Mouse (Mus musculus) testis, adult 2 months (tissue): ENCODE results near the gene Lrwd1.

Experiments used
- CTCF ChIP-seq: fragments of 200-500 bp; IDR thresholded peaks from 2 replicates; pipeline ENCODE4 v1.5.1; 2012; ENCODE audit warnings: low read depth, mild to moderate bottlenecking, inconsistent platforms, low read length, moderate library complexity; ENCODE audit not compliant: control insufficient read depth, insufficient read depth, insufficient replicate concordance
- POLR2A ChIP-seq: fragments of 200-500 bp; IDR thresholded peaks from 2 replicates; pipeline ENCODE4 v1.6.1; 2012; ENCODE audit warnings: low read depth, mild to moderate bottlenecking, inconsistent platforms, low read length, moderate library complexity; ENCODE audit not compliant: control insufficient read depth

DNA sequence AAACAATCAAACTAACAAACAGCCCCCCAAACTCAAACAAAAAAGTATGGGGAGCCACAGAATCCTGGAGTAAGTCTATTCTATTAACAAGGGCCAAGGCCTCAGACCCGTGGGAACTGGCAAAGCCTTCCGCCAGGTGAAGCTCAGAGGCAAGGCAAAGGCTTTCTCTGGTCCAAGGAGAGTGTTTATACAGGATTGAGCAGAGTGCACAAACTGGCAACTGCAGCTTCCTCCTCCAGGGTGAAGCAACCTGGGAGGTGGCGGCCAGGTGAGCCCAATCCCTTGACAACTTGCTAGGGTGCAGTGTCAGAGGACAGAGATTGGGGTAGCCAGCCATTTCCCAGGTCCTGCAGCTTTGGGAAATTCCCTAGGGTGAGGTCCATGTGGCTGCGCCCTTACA lies 31.4 kb upstream of the Lrwd1 start:
- TF ChIP-seq POLR2A (no peak), CTCF (no peak)
